Mouse (Mus musculus): Measurements from ENCODE around the gene Qrsl1.
"Not testable (repeated sequence)": the region's sequence is repeated elsewhere in the genome, so short reads cannot be mapped to it uniquely, and the experiment has no call there.

The Qrsl1 gene

DNA sequence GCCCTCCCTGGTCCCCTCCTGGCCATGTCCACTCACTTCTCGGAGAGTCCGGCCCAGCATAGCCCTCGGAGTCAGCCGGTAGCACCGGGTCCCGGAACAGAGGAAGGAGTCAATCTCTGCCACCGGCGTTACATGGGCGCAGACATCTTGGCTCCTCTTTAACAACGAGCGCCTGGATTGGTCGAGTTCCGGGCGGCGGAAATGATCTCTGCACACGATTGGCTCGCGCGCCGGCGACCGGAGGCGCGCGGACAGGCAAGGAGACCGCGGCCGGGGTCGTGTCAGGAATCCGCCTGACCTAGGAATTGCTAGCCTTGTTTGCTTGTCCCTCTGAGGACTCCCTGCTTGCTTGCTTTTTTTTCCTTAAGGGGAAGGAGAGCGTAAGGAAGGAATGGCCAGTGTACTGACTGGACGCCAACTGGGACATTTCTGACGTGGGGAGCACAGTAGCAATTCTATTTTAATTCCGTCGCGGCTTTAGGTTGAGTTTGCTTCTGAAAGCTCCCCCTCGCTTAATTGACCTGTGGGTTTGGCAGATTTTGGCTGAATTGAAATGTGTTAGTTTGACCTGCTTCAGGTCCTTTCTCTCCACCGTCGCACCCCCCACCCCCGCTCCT is at the start of gene Qrsl1, which contains the start of gene Rtn4ip1:
Gene Qrsl1 (minus strand): TSS at position 168 of the 617 bp plus-strand sequence.
Gene Rtn4ip1 (plus strand): TSS at position 230 of the 617 bp plus-strand sequence.
- peak; percentile 97 for DNase-seq (ENCODE audit: low spot score)

DNA sequence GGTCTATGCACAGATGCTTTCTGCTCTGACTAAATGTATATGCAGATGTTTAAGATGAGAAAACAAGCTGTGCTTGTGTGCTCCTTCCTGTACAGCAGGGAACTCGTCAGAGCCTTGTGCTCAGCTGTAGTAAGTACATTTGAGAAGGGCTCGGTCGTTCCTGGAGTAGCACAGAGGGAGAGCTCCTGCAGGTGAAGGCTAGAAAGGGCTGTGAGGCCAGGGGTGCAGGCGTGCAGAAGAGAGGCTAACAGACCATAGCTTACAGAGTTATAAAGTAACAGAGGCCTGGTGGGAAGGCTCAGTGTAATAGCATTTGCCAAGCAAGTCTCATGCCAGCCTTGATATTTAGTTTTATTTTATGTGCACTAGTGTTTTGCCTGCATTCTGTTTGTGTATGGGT is 43.9 kb upstream of the Qrsl1 start:
- no peak for DNase-seq (ENCODE audit: low spot score)

DNA sequence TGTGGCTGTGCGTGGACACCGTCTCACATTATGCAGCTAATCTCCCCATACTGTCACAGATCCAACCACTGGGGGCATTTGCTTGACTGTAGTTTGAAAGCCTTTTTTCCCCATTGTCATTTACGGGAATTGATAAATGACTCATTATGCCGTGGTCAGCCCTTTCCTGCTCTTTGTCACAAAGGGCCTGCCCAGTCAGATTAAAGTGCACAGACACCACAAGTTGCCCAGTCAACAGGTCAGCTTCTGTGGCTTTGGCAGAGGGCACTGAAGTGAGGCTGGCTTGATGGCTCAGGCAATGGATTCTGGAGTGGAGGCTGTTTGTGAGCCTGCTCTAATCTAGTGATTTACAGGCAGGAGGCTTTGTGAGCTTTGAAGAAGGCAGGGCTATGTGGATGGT is 42.2 kb upstream of the Qrsl1 start:
- DNase-seq (ENCODE audit: low spot score), result no peak

DNA sequence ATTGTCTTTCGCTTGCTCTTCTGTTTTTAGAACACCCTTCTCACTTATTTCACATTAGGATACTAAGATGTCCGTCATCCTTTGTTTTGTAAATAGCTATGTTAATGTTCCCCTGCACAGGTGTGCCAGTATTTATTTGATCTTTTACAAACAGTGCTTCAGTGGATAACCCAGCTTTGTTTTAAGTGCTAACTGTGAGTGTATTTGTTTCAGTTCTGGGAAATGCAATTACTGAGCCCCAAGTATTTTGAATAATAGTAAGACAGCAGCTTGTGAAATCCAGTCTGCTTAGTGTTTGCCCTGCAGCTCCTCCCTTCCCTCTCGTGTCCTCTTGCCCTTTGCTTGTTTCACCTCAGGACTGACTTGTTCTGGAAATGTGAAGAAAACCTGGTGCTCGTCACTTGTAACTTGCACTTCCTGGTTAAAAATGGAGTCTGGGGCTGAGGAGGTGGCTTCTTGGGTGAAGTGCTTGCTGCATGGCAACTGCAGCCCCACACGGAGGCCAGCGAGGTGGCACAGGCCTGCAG is 37.7 kb upstream of the Qrsl1 start:
- no peak for DNase-seq (ENCODE audit: low spot score)

DNA sequence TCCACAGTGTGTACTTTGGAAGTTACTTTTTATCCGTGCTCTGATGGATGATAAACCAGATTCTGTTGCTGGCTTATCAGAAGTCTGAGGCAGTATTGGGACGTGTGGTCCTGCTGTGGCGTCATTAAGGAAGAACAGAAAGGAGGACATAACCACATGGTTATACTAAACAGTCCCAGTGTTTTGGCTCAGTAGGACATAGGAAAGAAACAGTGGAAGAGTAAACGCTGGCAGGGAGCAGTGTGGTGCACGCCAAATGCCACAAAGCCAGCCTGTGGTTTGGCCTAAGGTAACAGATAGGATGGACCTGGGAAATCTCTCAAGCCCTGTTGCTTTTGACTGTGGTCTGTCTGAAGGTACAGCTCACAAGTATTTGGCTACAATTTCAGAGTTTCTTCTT is 27.1 kb upstream of the Qrsl1 start:
- no peak for DNase-seq (ENCODE audit: low spot score)

DNA sequence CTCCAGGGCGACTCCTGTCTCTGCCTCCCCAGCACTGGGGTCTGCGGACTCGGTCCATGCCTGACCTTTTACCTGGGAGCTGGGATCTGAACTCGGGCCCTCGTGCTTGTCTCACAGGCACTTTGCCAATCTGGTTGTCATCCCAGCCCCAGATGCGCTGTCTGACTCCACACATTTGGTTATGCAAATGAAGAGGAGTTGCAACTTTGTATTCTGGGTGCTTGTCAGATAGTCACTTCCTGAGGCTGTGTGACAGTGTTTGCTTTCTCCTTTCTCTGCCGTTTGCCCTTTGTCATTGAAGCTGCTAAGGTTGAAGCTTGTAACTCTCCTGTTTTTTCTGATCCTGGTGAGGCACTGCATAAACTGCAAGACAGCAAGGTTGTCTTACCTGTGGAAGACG is 26.2 kb upstream of the Qrsl1 start:
- DNase-seq (ENCODE audit: low spot score), result no peak

DNA sequence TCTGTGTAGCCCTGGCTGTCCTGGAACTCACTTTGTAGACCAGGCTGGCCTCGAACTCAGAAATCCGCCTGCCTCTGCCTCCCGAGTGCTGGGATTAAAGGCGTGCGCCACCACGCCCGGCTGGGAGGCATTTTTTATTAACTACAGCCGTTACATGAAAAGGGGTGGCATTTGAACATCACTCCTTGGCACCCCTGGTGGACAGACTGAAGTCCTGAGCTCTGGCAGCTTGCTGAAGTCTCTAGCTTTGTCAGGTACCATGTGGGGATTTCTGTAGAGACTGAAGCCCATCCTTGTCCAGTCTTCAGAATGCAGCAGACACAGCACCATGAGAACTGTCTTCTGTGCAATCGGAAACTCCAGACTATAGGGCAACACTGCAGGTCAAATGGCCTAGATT is 24.2 kb upstream of the Qrsl1 start:
- not testable (repeated sequence) for DNase-seq (ENCODE audit: low spot score)

DNA sequence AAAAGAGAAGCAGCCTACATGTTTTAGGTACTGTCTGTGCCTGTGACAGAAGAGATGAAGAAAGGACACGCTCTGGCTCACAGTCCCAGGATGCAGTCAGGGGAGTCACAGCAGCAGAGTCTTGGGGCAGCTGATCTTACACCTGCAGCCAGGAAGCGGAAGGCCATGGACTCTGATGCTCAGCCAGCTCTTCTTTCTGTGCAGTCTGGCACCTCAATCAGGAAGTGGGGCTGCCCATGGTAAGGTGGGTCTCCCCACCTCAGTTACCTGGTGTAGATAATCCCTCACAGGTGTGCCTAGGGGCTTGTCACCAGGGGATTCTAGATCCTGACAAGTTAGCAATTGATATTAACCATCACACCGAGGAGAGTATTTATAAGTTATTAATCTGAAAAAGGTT is 21.6 kb upstream of the Qrsl1 start:
- no peak for DNase-seq (ENCODE audit: low spot score)

DNA sequence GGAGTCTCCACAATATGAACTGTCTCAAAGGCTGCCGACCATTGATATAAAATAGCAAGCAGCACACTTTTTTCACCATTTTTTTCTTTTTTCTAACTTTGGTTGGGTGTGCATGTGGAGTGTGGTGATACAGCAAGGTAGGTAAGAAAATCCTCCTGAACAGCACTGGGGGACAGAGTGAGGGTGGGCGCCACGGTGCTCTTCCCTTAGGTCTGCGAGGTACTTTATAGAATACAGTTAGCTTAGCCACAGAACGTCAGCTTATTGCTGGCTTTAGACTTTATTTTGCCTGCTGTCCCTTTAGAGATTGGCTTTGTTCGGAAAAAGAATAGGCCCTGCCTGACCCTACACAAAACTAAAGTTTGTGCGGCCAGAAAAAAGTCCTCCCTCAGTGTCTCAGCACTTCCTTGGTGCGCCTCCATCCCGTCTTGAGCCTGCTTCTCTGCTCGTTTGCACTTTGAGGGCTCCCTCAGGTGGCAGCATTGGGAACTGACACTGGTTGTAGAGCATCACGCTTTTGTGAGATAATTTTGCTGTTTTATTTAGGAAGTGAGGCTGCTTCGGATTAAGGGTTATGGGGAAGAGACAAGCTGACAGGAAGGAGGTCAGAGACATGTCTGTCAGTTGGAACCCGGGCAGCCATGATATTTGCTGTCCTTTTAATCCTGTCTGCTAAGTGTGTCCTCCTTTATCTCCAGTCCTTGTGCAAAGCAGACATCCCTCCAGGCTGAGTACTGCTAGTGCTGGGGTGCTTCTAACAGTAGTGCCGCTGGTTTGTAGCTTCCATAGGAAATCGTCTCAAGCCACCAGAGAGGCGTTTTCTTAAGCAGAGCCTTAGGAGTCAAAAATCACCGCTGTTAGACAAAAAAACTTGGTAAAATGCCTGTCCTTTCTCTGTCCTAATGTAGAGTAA is 17.4 kb upstream of the Qrsl1 start:
- peak; percentile 86 for DNase-seq (ENCODE audit: low spot score)

DNA sequence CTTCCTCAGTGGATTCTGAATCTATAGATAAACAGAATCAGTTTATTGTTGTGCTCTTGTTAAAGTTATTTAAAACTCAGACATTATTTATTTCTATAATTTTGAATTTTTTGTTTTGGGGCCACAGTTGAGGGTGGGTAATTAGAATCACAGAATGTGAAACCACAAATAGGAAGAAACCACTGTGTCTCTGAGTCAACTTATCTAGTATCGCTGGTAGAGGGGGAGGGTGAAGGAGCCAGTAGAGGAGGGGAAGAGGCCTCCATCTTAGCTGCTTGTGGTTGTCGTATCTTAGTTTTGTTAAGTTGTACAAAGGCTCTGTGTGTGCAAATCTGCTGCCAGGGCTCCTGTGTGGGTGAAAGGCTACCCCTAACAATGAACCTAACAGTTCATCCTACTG is 15.2 kb upstream of the Qrsl1 start:
- DNase-seq (ENCODE audit: low spot score), result no peak

DNA sequence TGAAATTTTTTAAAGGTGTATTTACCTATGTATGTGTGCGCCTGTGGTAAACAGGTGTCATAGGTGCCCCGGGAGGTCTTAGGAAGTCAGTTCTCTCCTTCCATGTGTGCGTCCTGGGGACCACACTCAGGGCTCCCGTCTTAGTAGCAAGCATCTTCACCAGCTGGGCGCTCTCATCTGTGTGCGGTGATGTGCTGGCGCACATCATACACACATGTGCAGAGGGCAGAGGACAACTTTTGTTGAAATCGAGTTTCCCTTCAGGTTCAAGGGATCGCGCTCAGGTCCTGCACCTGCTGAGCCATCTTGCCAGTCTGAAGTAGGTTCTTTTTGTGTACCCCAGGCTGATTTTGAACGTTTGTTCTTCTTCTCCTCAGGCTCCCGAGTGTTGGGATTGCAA is 14.6 kb upstream of the Qrsl1 start:
- DNase-seq (ENCODE audit: low spot score), result no peak

DNA sequence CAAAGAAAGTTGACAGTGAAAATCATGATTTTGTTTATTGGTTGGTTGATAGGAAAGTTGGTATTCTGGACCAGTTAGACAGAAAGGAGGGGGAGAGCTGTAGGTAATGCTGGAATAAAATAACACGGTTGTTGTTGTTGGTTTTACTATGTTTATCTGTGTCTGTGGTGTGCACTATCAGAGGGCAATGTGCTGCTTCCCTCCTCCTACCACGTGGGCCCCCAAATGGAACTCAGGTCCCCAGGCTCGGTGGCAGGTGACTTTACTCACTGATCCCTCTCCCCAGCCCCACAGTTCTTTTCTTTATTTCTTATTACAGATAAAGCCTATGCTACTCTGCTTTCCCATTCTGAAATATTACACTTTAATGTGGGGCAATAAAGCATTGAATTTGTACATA is 10.7 kb upstream of the Qrsl1 start:
- no peak for DNase-seq (ENCODE audit: low spot score)

DNA sequence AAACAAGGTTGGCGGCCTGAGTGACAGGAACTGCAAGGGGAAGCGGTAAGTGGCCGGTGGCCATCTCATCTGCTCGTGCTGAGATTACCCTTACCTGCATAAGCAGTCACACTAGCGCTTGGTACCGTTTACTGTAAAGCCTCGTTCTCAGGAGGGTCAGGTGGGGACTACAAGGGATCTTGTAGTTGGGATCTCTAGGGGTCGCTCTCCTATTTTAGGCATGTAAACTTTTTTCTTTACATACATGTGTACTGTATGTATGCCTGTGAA is 9.3 kb upstream of the Qrsl1 start:
- DNase-seq (ENCODE audit: low spot score), result no peak

DNA sequence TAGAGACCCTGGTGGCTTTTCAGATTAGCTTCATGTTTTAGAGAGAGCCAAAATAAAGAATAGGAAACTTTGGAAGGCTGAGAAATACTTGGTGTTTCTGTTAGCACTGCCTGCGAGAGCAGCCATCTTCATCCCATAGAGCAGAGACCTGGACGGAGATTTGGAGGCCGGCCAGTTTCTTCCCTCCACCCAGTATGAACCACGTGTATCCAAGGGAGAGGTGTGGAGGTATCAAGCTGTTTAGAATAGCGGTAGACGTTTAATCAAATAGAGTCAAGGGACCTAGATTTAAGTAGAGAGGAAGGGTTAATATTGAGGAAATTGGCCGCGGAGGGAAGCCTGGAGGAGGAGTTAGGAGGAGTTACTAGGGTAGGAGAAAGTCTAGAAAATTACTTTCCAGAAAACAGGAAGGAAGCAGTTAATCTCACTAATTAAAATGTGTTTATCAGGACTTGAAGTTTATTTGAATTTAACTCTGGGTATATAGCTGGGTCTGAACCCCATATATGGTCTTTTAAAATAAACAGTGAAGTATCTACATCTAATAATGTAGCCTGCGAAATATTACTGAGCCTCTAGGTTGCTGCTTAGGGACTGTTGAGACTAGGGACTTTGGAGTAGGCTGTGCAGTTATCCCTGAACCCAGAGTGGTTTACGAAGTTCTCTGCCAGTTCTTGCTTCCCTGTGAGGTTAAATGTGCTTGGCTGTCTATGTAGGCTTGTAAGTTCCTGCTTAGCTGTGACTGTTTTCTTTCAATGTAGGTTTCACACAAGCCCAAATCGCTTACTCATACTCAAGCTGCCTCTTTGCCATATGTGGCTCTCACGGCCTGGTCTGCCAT is 8.7 kb upstream of the Qrsl1 start:
- DNase-seq (ENCODE audit: low spot score), result no peak

DNA sequence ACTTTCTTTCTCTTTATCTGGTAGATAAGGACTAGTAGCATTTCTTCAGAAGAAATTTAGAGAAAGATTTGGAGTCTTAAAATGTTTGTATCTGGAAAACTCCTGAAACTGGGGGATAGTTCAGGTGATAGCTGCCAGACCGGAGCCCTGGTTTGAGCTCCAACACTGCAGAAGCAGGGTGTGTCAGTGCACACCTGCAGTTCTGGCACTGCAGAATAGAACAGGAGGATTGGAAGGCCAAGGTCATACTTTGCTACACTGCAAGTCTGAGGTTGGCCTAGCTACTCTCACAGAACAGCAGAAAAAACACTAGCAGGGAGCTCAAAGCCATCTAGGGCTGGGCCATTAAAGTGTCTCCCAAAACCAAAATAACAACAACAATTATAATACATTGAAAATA is 3.0 kb upstream of the Qrsl1 start:
- no peak for DNase-seq (ENCODE audit: low spot score)

DNA sequence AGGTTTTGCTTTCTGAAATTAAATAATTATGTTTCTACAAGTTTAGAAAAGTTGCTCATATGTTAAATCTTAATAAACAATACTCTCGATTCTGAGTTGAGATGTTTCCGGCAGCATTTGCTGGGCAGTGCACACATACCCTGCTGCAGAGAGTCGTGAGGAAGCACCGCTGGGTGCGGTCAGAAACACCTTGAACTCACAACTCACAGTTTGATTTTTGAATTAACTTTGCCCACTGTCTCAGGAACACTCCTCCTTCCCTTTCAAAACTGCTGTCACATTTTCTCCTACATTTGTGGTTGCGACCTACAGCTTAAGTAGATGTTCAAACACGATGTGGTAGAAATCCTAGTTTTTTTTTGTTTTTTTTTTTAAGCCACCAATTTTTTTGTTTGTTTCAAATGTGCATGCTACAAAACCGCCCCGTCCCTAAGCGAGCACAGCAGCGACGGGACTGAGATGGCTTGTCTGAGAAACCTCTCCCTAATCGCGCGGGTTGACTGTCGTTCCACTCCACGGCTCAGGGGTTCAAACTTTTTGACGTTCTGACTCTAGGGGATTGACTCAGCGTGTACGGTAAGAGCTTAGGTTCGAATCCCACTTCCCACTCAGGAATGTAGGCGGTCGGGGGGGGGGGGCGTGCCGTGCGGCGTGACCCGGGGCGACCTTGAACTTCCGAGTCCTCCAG is 518 bp downstream of the Qrsl1 start:
- DNase-seq (ENCODE audit: low spot score), result peak; percentile 3

DNA sequence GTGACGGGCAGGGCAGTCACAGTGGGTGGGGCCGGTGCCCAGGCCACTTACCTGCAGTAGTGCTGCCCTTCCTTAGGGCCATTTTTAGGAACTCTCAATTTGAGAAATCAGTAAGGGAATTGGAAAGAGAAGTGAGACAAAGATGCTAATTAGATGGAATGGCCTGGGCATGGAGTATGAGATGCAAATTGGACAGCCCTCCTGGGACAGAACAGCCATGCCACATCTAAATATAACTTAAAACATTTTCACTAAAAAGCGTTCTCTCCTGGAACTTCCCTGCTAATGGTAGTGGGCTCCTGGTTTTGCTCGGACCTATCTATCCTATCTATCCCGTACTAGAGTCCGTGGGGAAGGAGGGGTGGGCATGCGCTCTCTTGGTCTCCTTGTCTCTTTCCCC is 3.3 kb downstream of the Qrsl1 start:
- no peak for DNase-seq (ENCODE audit: low spot score)

DNA sequence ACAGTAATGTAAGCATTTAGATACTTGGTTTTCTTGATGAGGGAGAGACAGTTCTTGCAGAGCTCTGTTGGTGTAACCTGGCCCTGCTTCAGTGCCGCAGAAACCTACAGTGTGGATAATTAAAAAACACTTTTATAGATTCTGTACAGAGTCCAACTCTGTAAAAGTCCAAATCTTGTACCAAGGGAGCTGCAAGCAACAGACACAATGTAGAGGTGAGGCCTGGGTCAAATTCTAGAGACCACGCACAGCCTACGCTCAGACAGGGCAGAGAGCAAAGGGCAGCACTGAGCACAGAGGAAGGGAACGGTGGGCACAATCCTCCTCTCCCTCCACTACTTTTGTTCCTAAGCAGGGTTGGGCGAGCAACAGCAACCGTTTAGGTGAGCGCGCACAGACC is 5.5 kb downstream of the Qrsl1 start:
- DNase-seq (ENCODE audit: low spot score), result no peak

DNA sequence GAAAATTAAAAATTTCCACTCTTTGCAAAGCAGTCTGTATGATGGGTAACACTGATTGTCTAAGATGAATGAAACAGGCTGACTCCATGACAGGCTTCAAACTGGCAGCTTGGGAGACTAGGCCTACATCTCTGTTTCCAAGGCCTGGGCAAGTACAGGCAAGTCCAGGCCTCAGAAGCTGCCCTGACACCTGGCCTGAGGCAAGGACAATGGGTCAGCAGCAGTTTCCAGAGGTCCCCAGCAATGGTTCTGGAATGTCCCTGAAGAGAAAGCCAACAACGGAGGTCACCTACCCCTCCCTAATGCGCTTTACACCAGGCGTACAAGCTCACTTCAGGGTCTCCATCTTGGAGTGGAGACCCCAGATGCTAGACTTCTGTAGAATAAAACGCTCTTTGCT is 8.6 kb downstream of the Qrsl1 start:
- no peak for DNase-seq (ENCODE audit: low spot score)

DNA sequence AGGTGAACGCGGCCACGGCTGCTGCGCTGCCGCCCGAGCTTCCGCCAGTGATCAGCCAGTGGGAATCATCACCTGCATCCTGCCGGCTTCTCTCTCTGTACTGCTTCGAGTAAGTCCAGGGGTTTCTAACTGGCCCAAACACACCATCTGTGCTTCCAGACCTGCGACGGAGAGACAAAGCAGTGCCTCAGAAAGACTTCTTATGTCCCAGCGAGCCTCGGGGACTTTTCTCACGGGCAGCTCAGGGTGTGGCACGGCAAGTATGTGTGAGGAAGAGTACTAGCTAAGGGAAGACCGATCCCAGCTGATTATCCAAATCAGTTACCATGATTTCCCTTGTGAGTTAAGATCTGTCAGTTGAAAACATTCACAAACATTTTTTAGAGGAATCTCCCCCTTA is 12.6 kb downstream of the Qrsl1 start:
- no peak for DNase-seq (ENCODE audit: low spot score)

DNA sequence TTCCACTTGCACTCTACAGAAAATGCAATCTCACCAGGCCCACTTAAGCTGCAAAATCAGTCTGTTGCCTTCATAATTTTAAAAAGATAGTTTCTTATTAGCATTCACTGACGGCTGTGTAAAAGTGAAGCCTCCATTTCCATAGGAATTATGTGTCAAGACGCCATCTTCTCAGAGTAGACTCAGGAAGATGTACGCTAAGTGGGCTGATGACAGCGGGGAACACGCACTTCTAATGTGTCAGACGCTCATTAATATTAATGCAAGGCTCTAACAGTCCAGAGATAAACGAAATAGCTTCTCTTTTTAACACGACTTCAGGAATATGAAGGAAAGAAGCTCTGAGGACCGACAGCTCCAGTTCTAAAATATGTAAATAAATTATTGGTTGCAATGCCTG is 13.9 kb downstream of the Qrsl1 start:
- no peak for DNase-seq (ENCODE audit: low spot score)

DNA sequence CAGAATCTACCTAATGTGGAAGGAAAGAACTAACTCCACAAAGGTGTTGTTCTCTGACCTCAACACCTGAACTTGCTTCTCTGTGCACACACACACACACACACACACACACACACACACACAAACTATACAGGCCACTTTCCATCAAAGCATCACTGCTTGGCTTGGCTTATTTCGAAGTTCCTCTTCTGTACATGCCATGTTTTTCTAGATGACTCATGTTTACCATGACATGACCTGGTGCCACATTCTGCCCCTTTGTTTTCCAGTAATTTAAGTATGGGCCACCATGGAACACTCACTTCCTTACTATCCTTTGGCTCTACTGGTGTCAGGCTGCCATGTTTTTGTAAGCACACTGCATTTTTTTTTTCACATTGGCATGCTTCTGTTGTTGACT is 30.1 kb downstream of the Qrsl1 start:
- DNase-seq (ENCODE audit: low spot score), result no peak

Data from retina, embryonic 14.5 days (tissue).